Mouse (Mus musculus) limb, embryonic 10.5 days (tissue): ENCODE measurements around the gene Ebf1. TPM values are rescaled to one million over a fixed set of nuclear protein-coding genes. Genes with fewer than 3 reads are reported as not detected.
A peak's percentile ranks its signal among the peaks of the same experiment; 100 is the strongest.

Source experiments
- DNase-seq: peaks from one replicate; pipeline ENCODE4 v3.0.0-alpha.2; 2017; ENCODE audit warnings: low spot score
- H3K27ac ChIP-seq: fragments of 300-500 bp; sonication (generic); 2 replicates; pipeline ENCODE4 v1.5.1; 2016; ENCODE audit warnings: mild to moderate bottlenecking
- H3K27me3 ChIP-seq: fragments of 300-500 bp; sonication (generic); 2 replicates; pipeline ENCODE4 v1.6.1; 2016; ENCODE audit warnings: low read depth, mild to moderate bottlenecking; ENCODE audit not compliant: poor library complexity, severe bottlenecking
- H3K36me3 ChIP-seq: fragments of 300-500 bp; sonication (generic); 2 replicates; pipeline ENCODE4 v1.6.1; 2016; ENCODE audit warnings: mild to moderate bottlenecking, moderate library complexity
- H3K4me1 ChIP-seq: fragments of 300-500 bp; sonication (generic); 2 replicates; pipeline ENCODE4 v1.6.1; 2016
- H3K4me3 ChIP-seq: fragments of 300-500 bp; sonication (generic); 2 replicates; pipeline ENCODE4 v1.5.1; 2016; ENCODE audit warnings: mild to moderate bottlenecking, moderate library complexity
- H3K9me3 ChIP-seq: fragments of 300-500 bp; sonication (generic); replicated peaks from 2 replicates; pipeline ENCODE4 v1.6.1; 2016; ENCODE audit warnings: mild to moderate bottlenecking
- WGBS: fragments of 180-500 bp; shearing (Covaris S2); methylation state at CpG from one replicate; pipeline ENCODE4 v1.1.7; 2016; 5-methylcytosine and 5-hydroxymethylcytosine counted together
- polyA plus RNA-seq: library from polyadenylated mRNA; unstranded; fragments of >200 nt; fragmentation: Nextera tagmentation; extraction: Ambion mirVana; gene quantifications from 2 replicates; pipeline ENCODE4 v1.2.1, GENCODE M21; 2016

Gene Ebf1
- polyA plus RNA-seq, 1 experiment from 2014 or later = 23.8 TPM

GRCm38 (mm10) chr11:44655468-44655867 lies 38.4 kb downstream of the Ebf1 start:
- Histone ChIP-seq H3K4me3 (no peak overlapping the region), H3K9me3 (no peaks in the 10 kb centered on the region), H3K27me3 (no peaks in the 10 kb centered on the region), H3K27ac (peak overlapping the region; percentile 19; the same call in 1 of the 2 replicates), H3K4me1 (peaks cover 32% of the 10 kb centered on the region), H3K36me3 (no peaks in the 10 kb centered on the region)
- 13% methylated on average over 5 of the region's 5 CpGs for WGBS
- no peak for DNase-seq

DNA sequence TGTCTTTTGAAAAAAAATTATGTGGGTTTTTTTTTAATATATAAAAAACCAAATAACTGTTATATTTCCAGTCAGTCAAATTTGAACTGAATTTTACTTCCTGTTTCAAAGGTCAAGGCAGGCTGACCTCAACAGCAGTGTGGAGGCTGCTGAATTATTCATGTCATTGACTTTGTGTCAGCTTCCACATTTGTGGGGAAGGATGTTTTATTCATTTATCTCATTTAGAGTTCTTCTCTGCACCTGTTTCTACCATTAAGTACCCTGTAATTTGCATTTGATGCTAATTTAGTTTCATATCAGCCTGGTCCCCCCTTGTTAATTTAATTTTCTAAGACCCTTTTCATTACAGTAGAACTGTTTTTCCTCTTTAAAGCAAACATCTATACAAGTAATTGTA lies 39.8 kb downstream of the Ebf1 start:
- DNase-seq = no peak
- Histone ChIP-seq H3K9me3 (no peaks in the 10 kb centered on the region), H3K27ac (no peak overlapping the region), H3K4me1 (peaks cover 35% of the 10 kb centered on the region), H3K27me3 (no peaks in the 10 kb centered on the region), H3K36me3 (no peaks in the 10 kb centered on the region), H3K4me3 (no peak overlapping the region)

GRCm38 (mm10) chr11:44657833-44658395 lies 40.8 kb downstream of the Ebf1 start:
- WGBS = 60% methylated on average over 6 of the region's 6 CpGs
- DNase-seq = no peak
- Histone ChIP-seq H3K9me3 (no peaks in the 10 kb centered on the region), H3K4me1 (peaks cover 44% of the 10 kb centered on the region), H3K27me3 (no peaks in the 10 kb centered on the region), H3K36me3 (no peaks in the 10 kb centered on the region), H3K4me3 (no peak overlapping the region), H3K27ac (no peak overlapping the region)

GRCm38 (mm10) chr11:44661875-44662274 lies 44.8 kb downstream of the Ebf1 start:
- Histone ChIP-seq H3K27ac (no peak overlapping the region), H3K36me3 (no peaks in the 10 kb centered on the region), H3K27me3 (no peaks in the 10 kb centered on the region), H3K4me1 (peaks cover 61% of the 10 kb centered on the region), H3K4me3 (no peak overlapping the region), H3K9me3 (no peaks in the 10 kb centered on the region)
- DNase-seq = no peak
- WGBS = 85% methylated on average over 5 of the region's 5 CpGs

DNA sequence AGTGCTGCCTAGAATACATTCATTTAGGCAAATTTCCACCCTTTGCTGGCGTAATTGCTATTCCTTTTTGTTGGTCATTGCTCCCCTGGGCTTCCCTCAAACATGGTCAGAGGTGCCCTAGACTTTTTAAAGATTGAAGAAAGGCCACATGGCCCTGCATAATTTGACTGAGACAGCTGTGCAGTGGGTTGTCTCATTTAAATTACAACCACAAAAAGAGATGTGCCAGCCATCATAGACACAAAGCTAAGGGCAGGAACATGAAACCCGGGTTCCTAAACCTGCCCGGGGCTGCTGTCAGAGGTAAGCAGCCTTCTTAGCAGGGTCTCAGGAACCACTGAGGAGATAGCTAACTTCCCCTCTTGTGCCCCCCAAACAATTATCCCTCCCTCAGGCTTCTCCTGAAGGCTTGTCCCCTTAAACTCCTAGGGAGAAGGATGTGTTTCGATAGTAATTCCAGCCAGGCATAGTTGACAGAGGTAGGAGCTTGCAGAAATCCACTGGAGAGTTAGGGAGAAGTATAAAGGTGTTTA lies 46.6 kb downstream of the Ebf1 start:
- peaks cover 59% of the 10 kb centered on the region for H3K4me1 ChIP-seq
- H3K9me3 ChIP-seq = no peaks in the 10 kb centered on the region
- H3K27me3 ChIP-seq = no peaks in the 10 kb centered on the region
- WGBS = 41% methylated on average over 4 of the region's 4 CpGs
- H3K27ac ChIP-seq = peak overlapping the region; percentile 53
- no peak overlapping the region for H3K4me3 ChIP-seq
- H3K36me3 ChIP-seq = no peaks in the 10 kb centered on the region
- no peak for DNase-seq

DNA sequence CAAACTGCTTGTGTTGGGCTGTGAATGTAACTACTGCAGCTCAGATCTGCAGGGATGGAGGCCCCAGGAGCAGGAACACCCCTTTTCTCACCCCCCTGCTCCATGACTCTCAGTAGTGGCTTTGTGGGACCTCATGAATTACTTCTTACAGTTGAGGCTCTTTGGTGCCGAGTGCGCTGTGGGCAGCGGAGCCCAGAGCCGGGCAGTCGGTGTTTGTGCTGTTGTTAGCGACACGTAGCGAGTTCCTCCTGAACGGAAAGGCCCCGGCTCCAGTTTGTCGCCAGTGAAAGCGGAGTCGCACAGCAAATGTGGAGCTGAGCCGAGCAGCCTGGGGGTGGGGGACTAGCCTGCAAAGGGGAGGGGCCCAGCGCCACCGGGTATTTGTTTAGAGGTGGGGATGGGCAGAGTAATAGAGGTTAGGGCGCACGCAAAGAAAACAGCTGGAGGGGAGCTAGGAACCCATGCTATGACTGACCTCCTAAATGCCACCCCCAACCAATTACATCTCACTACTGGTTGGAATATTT lies 48.1 kb downstream of the Ebf1 start:
- H3K9me3 ChIP-seq = no peaks in the 10 kb centered on the region
- WGBS = under 1% methylated on average over 18 of the region's 18 CpGs
- H3K36me3 ChIP-seq = no peaks in the 10 kb centered on the region
- H3K4me1 ChIP-seq = peaks cover 59% of the 10 kb centered on the region
- H3K4me3 ChIP-seq = peak overlapping the region; percentile 46
- peak; percentile 81 for DNase-seq
- H3K27ac ChIP-seq = peak overlapping the region; percentile 85
- H3K27me3 ChIP-seq = no peaks in the 10 kb centered on the region

DNA sequence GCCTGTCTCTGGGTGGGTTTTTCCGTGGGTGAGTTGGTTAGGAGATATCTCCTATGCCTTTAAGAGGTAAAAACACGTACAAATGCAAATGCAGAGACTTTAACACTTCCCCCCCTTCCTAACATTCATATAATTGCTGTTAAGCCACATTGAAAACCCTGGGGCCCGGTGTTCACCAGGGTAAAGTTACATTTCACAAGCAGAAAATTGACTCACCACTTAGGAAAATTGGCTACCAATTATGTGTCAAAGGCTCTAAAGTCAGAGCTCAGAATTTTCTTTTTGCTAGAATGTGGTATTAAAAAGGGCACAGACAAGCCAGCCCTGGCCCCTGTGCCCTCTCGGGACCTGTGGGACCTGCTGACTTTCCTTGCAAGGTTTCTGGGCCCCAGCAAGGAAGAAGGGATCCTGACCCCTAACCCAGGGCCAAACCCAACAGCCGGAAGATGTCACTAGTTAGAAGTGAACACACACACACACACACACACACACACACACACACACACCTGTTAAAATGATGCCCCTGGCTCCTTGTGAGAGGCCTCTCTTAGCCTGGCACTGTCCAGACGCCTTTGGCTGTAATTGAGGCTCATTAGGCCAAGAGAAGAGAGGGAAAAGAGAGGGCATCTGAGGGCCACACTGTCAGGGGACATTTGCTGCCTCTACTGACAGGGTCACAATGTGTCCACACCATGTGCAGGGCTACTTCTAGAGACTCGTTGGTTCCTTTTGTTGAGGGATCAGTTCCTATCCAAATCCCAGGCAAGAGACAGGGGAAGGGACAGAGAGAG lies 48.8 kb downstream of the Ebf1 start:
- H3K4me3 ChIP-seq = peak overlapping the region; percentile 46; the same call in 1 of the 2 replicates

GRCm38 (mm10) chr11:44666741-44667140 lies 49.6 kb downstream of the Ebf1 start:
- Histone ChIP-seq H3K36me3 (no peaks in the 10 kb centered on the region), H3K27me3 (no peaks in the 10 kb centered on the region), H3K4me1 (peaks cover 55% of the 10 kb centered on the region), H3K27ac (peak overlapping the region; percentile 85; the same call in 1 of the 2 replicates), H3K9me3 (no peaks in the 10 kb centered on the region), H3K4me3 (no peak overlapping the region)
- DNase-seq = no peak
- WGBS = 32% methylated on average over 4 of the region's 4 CpGs

More for the DNA sequence above, 48.8 kb downstream of the Ebf1 start:
- Histone ChIP-seq H3K27ac (peak overlapping the region; percentile 85), H3K27me3 (no peaks in the 10 kb centered on the region), H3K4me1 (peaks cover 59% of the 10 kb centered on the region), H3K9me3 (no peaks in the 10 kb centered on the region), H3K36me3 (no peaks in the 10 kb centered on the region)
- peak; percentile 35 for DNase-seq
- 15% methylated on average over 7 of the region's 7 CpGs for WGBS

- no peaks in the 10 kb centered on the region for H3K9me3 ChIP-seq
- 81% methylated on average over 2 of the region's 2 CpGs for WGBS
Measured at GRCm38 (mm10) chr11:44681306-44681705, 64.2 kb downstream of the Ebf1 start.

GRCm38 (mm10) chr11:44681995-44682394 lies 64.9 kb downstream of the Ebf1 start:
- DNase-seq = no peak
- Histone ChIP-seq H3K27ac (no peak overlapping the region), H3K4me1 (peaks cover 66% of the 10 kb centered on the region), H3K4me3 (no peak overlapping the region), H3K36me3 (no peaks in the 10 kb centered on the region), H3K9me3 (no peaks in the 10 kb centered on the region), H3K27me3 (no peaks in the 10 kb centered on the region)
- WGBS = 93% methylated on average over 4 of the region's 4 CpGs

More at GRCm38 (mm10) chr11:44681306-44681705, 64.2 kb downstream of the Ebf1 start:
- Histone ChIP-seq H3K27ac (no peak overlapping the region), H3K36me3 (no peaks in the 10 kb centered on the region), H3K27me3 (no peaks in the 10 kb centered on the region), H3K4me3 (no peak overlapping the region), H3K4me1 (peaks cover 62% of the 10 kb centered on the region)
- no peak for DNase-seq

DNA sequence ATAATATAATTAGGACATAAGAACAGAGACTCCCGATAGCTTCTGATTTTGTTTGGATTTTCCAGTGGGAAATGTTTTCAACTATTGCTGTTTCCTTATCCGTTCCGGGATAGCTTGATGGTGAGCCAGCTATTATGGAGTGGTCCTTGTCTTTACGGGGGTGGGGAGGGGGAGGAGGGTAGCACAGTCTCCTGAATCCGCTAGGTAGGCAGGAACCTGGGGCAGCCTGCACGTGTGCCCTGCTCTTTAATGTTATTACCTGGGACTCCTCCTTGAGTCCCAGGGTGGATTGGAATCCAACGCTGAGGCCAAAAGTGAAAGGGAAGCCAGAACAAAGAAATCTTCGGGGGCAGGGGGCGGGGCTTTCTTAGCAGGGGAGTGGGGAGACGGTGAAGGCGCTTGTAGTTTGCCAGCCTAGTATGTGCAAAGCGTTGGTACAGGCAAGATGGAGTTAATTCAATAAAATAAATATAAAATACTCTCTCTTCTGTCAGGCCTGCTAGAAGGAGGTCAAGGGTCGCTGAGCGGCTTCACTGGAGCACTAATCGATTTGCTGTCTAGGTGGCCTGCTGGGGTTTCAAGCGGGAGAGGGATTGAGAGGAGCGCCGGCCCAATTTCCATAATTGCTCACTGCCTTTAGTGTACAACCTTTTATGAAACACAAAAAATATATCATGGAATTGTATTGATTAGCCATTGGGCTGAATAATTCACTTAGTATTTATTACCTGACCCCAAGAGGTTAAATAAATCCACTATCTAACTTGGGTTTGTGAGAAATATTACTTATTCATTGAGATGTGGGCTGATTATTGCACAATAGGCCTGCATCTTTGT lies 65.8 kb downstream of the Ebf1 start:
- Histone ChIP-seq H3K36me3 (no peaks in the 10 kb centered on the region), H3K27me3 (no peaks in the 10 kb centered on the region), H3K27ac (peak overlapping the region; percentile 73), H3K4me1 (peaks cover 62% of the 10 kb centered on the region), H3K4me3 (peak overlapping the region; percentile 21), H3K9me3 (no peaks in the 10 kb centered on the region)
- DNase-seq = peak; percentile 61
- WGBS = 22% methylated on average over 18 of the region's 18 CpGs

DNA sequence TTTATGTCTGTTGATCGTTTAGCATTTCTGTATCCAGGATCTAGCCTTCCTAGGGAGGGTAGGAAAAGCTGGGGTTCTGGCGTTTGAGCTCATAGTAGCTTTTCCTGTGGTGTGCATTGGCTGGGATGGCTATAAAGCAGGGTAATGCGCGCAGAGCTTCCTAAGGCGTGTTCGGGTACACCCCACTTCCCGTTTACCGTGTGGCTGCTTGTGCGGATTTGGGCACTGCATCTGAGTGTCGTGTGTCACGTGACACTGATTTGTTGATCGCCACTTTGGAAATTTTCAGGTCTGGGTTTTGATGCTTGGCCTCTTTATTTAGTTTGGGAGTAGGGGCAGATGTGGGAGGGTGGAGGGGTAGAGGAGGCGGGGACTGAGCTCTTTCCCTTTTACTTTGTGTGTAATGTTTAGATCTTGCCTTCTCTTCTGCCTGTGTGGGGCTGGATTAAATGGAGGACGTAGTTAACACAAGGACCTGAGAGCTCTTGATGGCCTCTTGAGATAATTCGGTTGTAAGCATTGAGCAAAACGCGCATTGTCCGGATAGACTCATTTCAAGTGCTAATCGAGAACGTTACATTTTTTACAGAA lies 67.5 kb downstream of the Ebf1 start:
- no peak overlapping the region for H3K4me3 ChIP-seq
- H3K27ac ChIP-seq = peak overlapping the region; percentile 43
- H3K4me1 ChIP-seq = peaks cover 64% of the 10 kb centered on the region
- no peaks in the 10 kb centered on the region for H3K27me3 ChIP-seq
- no peaks in the 10 kb centered on the region for H3K36me3 ChIP-seq
- DNase-seq = peak; percentile 28
- WGBS = 63% methylated on average over 20 of the region's 20 CpGs
- no peaks in the 10 kb centered on the region for H3K9me3 ChIP-seq
